Mouse (Mus musculus): ENCODE results near the gene Hist2h2ac.
"Not testable (repeated sequence)": the region's sequence is repeated elsewhere in the genome, so short reads cannot be mapped to it uniquely, and the experiment has no call there.

The Hist2h2ac gene

GRCm38 (mm10) chr3:96249034-96249345 is 28.3 kb upstream of the Hist2h2ac start:
- no peak for DNase-seq (ENCODE audit: low read depth, low spot score)

- no peak for DNase-seq (ENCODE audit: low read depth, low spot score)
Measured at GRCm38 (mm10) chr3:96248141-96249033, 27.7 kb upstream of the Hist2h2ac start.

- DNase-seq (ENCODE audit: low read depth, low spot score), result no peak
Measured at GRCm38 (mm10) chr3:96247356-96248140, 26.9 kb upstream of the Hist2h2ac start.

GRCm38 (mm10) chr3:96246427-96246856 is 25.8 kb upstream of the Hist2h2ac start, which contains the start of gene Hist2h3c1:
Gene Hist2h3c1, plus strand, starts transcription at chr3:96246685.
- DNase-seq (ENCODE audit: low read depth, low spot score), result not testable (repeated sequence)

- not testable (repeated sequence) for DNase-seq (ENCODE audit: low read depth, low spot score)
Measured at GRCm38 (mm10) chr3:96246018-96246417, 25.3 kb upstream of the Hist2h2ac start.

GRCm38 (mm10) chr3:96245003-96245886 is 24.6 kb upstream of the Hist2h2ac start, which contains the start of gene Hist2h2aa1:
Gene Hist2h2aa1, plus strand, starts transcription at chr3:96245497.
- DNase-seq (ENCODE audit: low read depth, low spot score), result not testable (repeated sequence)

GRCm38 (mm10) chr3:96243921-96244572 is 23.4 kb upstream of the Hist2h2ac start:
- no peak for DNase-seq (ENCODE audit: low read depth, low spot score)

- DNase-seq (ENCODE audit: low read depth, low spot score), result no peak
Measured at GRCm38 (mm10) chr3:96240799-96241197, 20.1 kb upstream of the Hist2h2ac start.

- not testable (repeated sequence) for DNase-seq (ENCODE audit: low read depth, low spot score)
Measured at GRCm38 (mm10) chr3:96239949-96240798, 19.5 kb upstream of the Hist2h2ac start, which contains the start of gene Hist2h2aa2. Gene Hist2h2aa2, minus strand, starts transcription at chr3:96240276.

GRCm38 (mm10) chr3:96238954-96239793 is 18.5 kb upstream of the Hist2h2ac start, which contains the start of gene Hist2h3c2:
Gene Hist2h3c2, minus strand, starts transcription at chr3:96239127.
- DNase-seq (ENCODE audit: low read depth, low spot score), result not testable (repeated sequence)

GRCm38 (mm10) chr3:96237904-96238511 is 17.3 kb upstream of the Hist2h2ac start:
- DNase-seq (ENCODE audit: low read depth, low spot score), result no peak

GRCm38 (mm10) chr3:96237335-96237903 is 16.7 kb upstream of the Hist2h2ac start:
- no peak for DNase-seq (ENCODE audit: low read depth, low spot score)

GRCm38 (mm10) chr3:96236834-96237334 is 16.2 kb upstream of the Hist2h2ac start:
- no peak for DNase-seq (ENCODE audit: low read depth, low spot score)

- no peak for DNase-seq (ENCODE audit: low read depth, low spot score)
Measured at GRCm38 (mm10) chr3:96235836-96236235, 15.2 kb upstream of the Hist2h2ac start.

- DNase-seq (ENCODE audit: low read depth, low spot score), result no peak
Measured at GRCm38 (mm10) chr3:96234914-96235313, 14.2 kb upstream of the Hist2h2ac start.

GRCm38 (mm10) chr3:96231758-96232120 is 11.1 kb upstream of the Hist2h2ac start:
- DNase-seq (ENCODE audit: low read depth, low spot score), result no peak

GRCm38 (mm10) chr3:96230910-96231757 is 10.5 kb upstream of the Hist2h2ac start:
- DNase-seq (ENCODE audit: low read depth, low spot score), result no peak
